Mouse (Mus musculus) E14TG2a.4 (cell line): Measurements from ENCODE around the gene Agbl4.

Source experiments
- CTCF ChIP-seq: conservative IDR thresholded peaks from 2 replicates; pipeline ENCODE4 v1.5.1; 2014; ENCODE audit warnings: low read length
- POU5F1 ChIP-seq: IDR thresholded peaks from 2 replicates; pipeline ENCODE4 v1.6.1; 2014; ENCODE audit warnings: low read length, borderline replicate concordance

GRCm38 (mm10) chr4:111516136-111516535 lies 1118.7 kb downstream of the Agbl4 start:
- no peak for TF ChIP-seq CTCF
- no peak for TF ChIP-seq POU5F1
